ENCODE assay signal across 17 mouse cellular contexts in the genomic region with DNA sequence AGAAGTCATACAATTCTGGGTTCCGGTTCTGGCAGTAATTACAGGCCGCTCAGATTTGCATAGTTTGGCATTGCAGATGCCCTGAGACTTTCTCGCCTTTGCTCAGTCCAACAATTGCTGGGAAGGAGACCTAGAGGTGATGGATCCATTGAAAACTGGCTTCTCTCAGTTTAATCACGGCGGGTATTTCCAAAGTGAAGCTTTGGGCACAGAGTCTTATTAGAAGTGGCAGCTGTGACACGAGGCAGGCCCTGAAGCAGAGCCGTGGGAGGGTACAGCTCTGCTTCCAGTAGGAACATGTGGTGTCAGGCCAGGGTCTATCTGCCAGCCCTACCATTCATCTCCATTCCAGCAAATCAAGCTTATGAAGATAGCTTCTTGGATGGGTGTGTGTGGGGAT.
"Had no signal": no experiment of that assay in that cellular context is flagged by ENCODE, and none has a peak within 500 bp of the region (broad histone marks: within the 10 kb centered on the region; RNA-seq: fewer than 3 reads in every experiment).

No protein-coding gene starts in this region.

- DNase-seq: lung, adult 18-20 months; lung, embryonic 14.5 days; lung, postnatal 10 days; lung, postnatal 4 days; retina, postnatal 1 day; right cerebral cortex, adult 18-20 months; right cerebral cortex, postnatal 25 days; right cerebral cortex, postnatal 4 days; spleen, adult 18-20 months; thymus, adult 18-20 months; thymus, postnatal 14 days; thymus, postnatal 36 days had no signal

- H3K4me2 ChIP-seq: lung, embryonic 14.5 days; midbrain, embryonic 12.5 days; neural tube, embryonic 13.5 days; neural tube, embryonic 15.5 days had no signal

- H3K36me3 ChIP-seq: midbrain, embryonic 10.5 days; midbrain, embryonic 12.5 days; neural tube, embryonic 13.5 days; neural tube, embryonic 15.5 days had no signal

- H3K4me3 ChIP-seq: midbrain, embryonic 10.5 days; midbrain, embryonic 12.5 days; myocyte; neural tube, embryonic 13.5 days; neural tube, embryonic 15.5 days had no signal

- H3K9ac ChIP-seq: lung, embryonic 14.5 days; midbrain, embryonic 12.5 days; neural tube, embryonic 13.5 days; neural tube, embryonic 15.5 days had no signal

- H3K9me3 ChIP-seq: midbrain, embryonic 10.5 days; midbrain, embryonic 12.5 days; neural tube, embryonic 13.5 days; neural tube, embryonic 15.5 days had no signal

- H3K27ac ChIP-seq: midbrain, embryonic 10.5 days; midbrain, embryonic 12.5 days; neural tube, embryonic 13.5 days; neural tube, embryonic 15.5 days had no signal
